Mouse (Mus musculus): ENCODE measurements around the gene Olfr1324. TPM values are rescaled to one million over a fixed set of nuclear protein-coding genes. Genes with fewer than 3 reads are reported as not detected.

Gene Olfr1324
- total and polyA plus RNA-seq, 3 experiments: not detected

DNA sequence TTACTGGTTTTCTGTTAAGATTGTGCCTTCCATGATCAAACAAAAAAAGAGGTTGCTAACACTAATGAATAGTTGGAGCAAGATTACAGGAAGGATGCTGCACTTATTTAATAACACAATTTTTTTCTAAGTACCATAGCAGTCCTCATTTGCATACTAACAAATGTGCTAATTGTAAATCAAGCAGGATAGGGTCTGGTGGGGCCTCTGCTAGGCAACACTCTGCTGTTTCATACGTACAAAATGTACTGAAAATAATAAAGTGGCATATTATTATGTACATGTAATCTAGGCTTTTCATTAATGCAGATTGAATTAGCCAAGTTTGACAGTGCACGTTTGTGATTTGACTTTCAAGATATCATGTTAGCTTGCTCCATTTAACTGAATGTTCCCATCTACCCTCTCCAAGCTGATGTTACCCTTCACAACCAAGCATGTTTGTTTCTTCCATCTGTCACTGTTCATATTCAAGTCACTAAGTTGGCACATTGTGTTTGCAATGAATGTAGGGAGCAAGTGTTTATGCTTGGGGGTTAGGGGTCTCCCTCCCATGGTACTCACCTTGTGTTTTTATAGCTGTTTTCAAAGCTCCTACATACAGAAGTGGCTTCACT, 478 bp downstream of the Olfr1324 start:
- Histone ChIP-seq H3K4me2 (ENCODE audit: insufficient read depth, low read depth, poor library complexity, severe bottlenecking) (no peak overlapping the region), H3K36me3 (replicated peaks in 1 of 2; ENCODE audit: control insufficient read depth in 1 of 2, insufficient read depth in 1 of 2, low read length in 1 of 2) (no peaks in the 10 kb centered on the region), H3K4me1 (ENCODE audit: control insufficient read depth in 1 of 2, insufficient read depth in 2 of 2) (no peaks in the 10 kb centered on the region), H3K9me3 (replicated peaks; ENCODE audit: low read length) (no peaks in the 10 kb centered on the region), H3K27ac (ENCODE audit: insufficient read depth, low read depth) (no peak overlapping the region), H3K79me2 (replicated peaks; ENCODE audit: control insufficient read depth, extremely low read depth, insufficient read depth, poor library complexity, severe bottlenecking) (no peaks in the 10 kb centered on the region), H3K9ac (ENCODE audit: insufficient read depth, low read depth) (no peak overlapping the region), H3K27me3 (replicated peaks) (no peaks in the 10 kb centered on the region), H3K4me3 (replicated peaks in 1 of 3; ENCODE audit: low read depth in 2 of 3, low read length in 2 of 3, poor library complexity in 1 of 3) (no peak overlapping the region)
- dilution Hi-C loops (cut with MboI; ENCODE audit: extremely low pct_ligation_motif_present, extremely low pct_unique_long_range_greater_than_20kb, low sequenced_read_pairs) (no loop called here), in situ Hi-C loops (cut with MboI; ENCODE audit: low pct_ligation_motif_present, low pct_unique_long_range_greater_than_20kb, low sequenced_read_pairs) (no loop called here)
- TF ChIP-seq KAT2A (IDR thresholded peaks at IDR 0.05; ENCODE audit: insufficient replicate concordance, low read length) (no peak), SIN3A (IDR thresholded peaks at IDR 0.05; ENCODE audit: low read length) (no peak), MAFK (IDR thresholded peaks at IDR 0.05; ENCODE audit: insufficient replicate concordance, low read length) (no peak), UBTF (IDR thresholded peaks at IDR 0.05; ENCODE audit: low read depth, low read length) (no peak), GABPA (IDR thresholded peaks at IDR 0.05; ENCODE audit: insufficient replicate concordance, low read depth, low read length) (no peak), RAD21 (IDR thresholded peaks at IDR 0.05; ENCODE audit: low read depth, low read length) (no peak), MYC (IDR thresholded peaks at IDR 0.05; ENCODE audit: low read depth, low read length) (no peak), HCFC1 (IDR thresholded peaks at IDR 0.05; ENCODE audit: low read depth, low read length) (no peak), BHLHE40 (IDR thresholded peaks at IDR 0.05; ENCODE audit: low read depth, low read length) (no peak), ZNF384 (IDR thresholded peaks at IDR 0.05; ENCODE audit: low read depth, low read length) (no peak), TCF12 (IDR thresholded peaks at IDR 0.05; ENCODE audit: low read depth, low read length) (no peak), PAX5 (IDR thresholded peaks at IDR 0.05; ENCODE audit: low read length) (no peak), USF1 (IDR thresholded peaks at IDR 0.05; ENCODE audit: low read depth, low read length) (no peak)
- no peak for DNase-seq (ENCODE audit: extremely low read depth)

DNA sequence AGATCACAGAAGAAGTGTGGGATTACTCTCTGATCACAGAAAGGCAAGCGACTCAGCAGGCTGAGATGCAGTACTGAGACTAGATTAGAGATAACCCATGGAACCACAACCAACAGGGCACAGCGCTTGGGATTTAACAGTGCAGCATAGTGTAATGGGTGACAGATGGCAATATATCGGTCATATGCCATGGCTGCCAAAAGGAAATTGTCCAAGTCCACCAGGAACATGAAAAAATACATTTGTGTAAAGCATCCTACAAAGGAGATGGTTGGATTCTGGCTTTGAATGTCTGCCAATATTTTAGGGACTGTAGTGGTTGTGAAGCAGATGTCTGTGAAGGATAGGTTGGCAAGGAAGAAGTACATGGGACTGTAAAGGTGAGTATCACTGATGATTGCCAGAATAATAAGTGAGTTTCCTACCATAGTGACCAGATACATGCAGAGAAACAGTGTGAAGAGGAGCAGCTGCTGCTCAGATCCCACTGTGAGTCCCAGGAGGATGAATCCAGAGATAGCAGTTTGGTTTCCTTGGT, 2.3 kb downstream of the Olfr1324 start:
- H3K4me3 ChIP-seq (replicated peaks in 1 of 3; ENCODE audit: low read depth in 2 of 3, low read length in 2 of 3, poor library complexity in 1 of 3): no peak overlapping the region
- TF ChIP-seq SIN3A (IDR thresholded peaks at IDR 0.05; ENCODE audit: low read length): no peak
- no peak for TF ChIP-seq GABPA (IDR thresholded peaks at IDR 0.05; ENCODE audit: insufficient replicate concordance, low read depth, low read length)
- TF ChIP-seq SMC3 (IDR thresholded peaks at IDR 0.05; ENCODE audit: low read depth, low read length): no peak
- TF ChIP-seq NRF1 (IDR thresholded peaks at IDR 0.05; ENCODE audit: low read depth, low read length): no peak
- no peak for TF ChIP-seq ELF1 (IDR thresholded peaks at IDR 0.05; ENCODE audit: low read depth, low read length)
- TF ChIP-seq ZC3H11A (IDR thresholded peaks at IDR 0.05; ENCODE audit: low read depth, low read length): no peak
- TF ChIP-seq MEF2A (IDR thresholded peaks at IDR 0.05; ENCODE audit: borderline replicate concordance, low read depth, low read length): no peak
- no peak for TF ChIP-seq ZKSCAN1 (IDR thresholded peaks at IDR 0.05; ENCODE audit: borderline replicate concordance, low read depth, low read length)
- no peak for TF ChIP-seq TBP (conservative IDR thresholded peaks at IDR 0.05; ENCODE audit: low read depth, low read length)
- TF ChIP-seq NELFE (IDR thresholded peaks at IDR 0.05; ENCODE audit: low read depth, low read length): no peak
- no peak for TF ChIP-seq E2F4 (IDR thresholded peaks at IDR 0.05; ENCODE audit: insufficient replicate concordance, low read depth, low read length)
- no peak for TF ChIP-seq POLR2AphosphoS2 (IDR thresholded peaks at IDR 0.05; ENCODE audit: low read depth, low read length)
- TF ChIP-seq MAZ (IDR thresholded peaks at IDR 0.05; ENCODE audit: low read depth, low read length): no peak
- TF ChIP-seq CTCF (conservative IDR thresholded peaks at IDR 0.05 in 1 of 2, IDR thresholded peaks at IDR 0.05 in 1 of 2; ENCODE audit: low read depth in 2 of 2, low read length in 2 of 2): no peak
- TF ChIP-seq BHLHE40 (IDR thresholded peaks at IDR 0.05; ENCODE audit: low read depth, low read length): no peak
- no peak for TF ChIP-seq EP300 (IDR thresholded peaks at IDR 0.05; ENCODE audit: low read length)
- TF ChIP-seq POLR2A (IDR thresholded peaks at IDR 0.05; ENCODE audit: low read depth, low read length): no peak
- no peak for TF ChIP-seq CHD1 (IDR thresholded peaks at IDR 0.05; ENCODE audit: low read depth, low read length)
- no peak for TF ChIP-seq RAD21 (IDR thresholded peaks at IDR 0.05; ENCODE audit: low read depth, low read length)
- no peak for TF ChIP-seq ZMIZ1 (IDR thresholded peaks at IDR 0.05; ENCODE audit: low read depth, low read length)
- no peak overlapping the region for H3K4me2 ChIP-seq (ENCODE audit: insufficient read depth, low read depth, poor library complexity, severe bottlenecking)
- H3K4me1 ChIP-seq (ENCODE audit: control insufficient read depth in 1 of 2, insufficient read depth in 2 of 2): no peaks in the 10 kb centered on the region
- in situ Hi-C loops (cut with MboI; ENCODE audit: low pct_ligation_motif_present, low pct_unique_long_range_greater_than_20kb, low sequenced_read_pairs): no loop called here
- no peak overlapping the region for H3K9ac ChIP-seq (ENCODE audit: insufficient read depth, low read depth)
- dilution Hi-C loops (cut with MboI; ENCODE audit: extremely low pct_ligation_motif_present, extremely low pct_unique_long_range_greater_than_20kb, low sequenced_read_pairs): no loop called here
- no peak for DNase-seq (ENCODE audit: extremely low read depth)
- H3K9me3 ChIP-seq (replicated peaks; ENCODE audit: low read length): no peaks in the 10 kb centered on the region
- H3K27me3 ChIP-seq (replicated peaks): no peaks in the 10 kb centered on the region
- no peak overlapping the region for H3K27ac ChIP-seq (ENCODE audit: insufficient read depth, low read depth)
- H3K36me3 ChIP-seq (replicated peaks in 1 of 2; ENCODE audit: control insufficient read depth in 1 of 2, insufficient read depth in 1 of 2, low read length in 1 of 2): no peaks in the 10 kb centered on the region
- H3K79me2 ChIP-seq (replicated peaks; ENCODE audit: control insufficient read depth, extremely low read depth, insufficient read depth, poor library complexity, severe bottlenecking): no peaks in the 10 kb centered on the region
